Mouse (Mus musculus) MEL (cell line): ENCODE results near the gene Robo1. TPM values are rescaled to one million over a fixed set of nuclear protein-coding genes. Genes with fewer than 3 reads are reported as not detected.

ENCODE experiments used
- DNase-seq: peaks from one replicate; pipeline ENCODE4 v3.0.0; 2011; ENCODE audit warnings: low read depth, low spot score
- H3K27ac ChIP-seq: 2 replicates; pipeline ENCODE4 v1.5.1; 2012; ENCODE audit warnings: low read depth, mild to moderate bottlenecking, control low read depth, low read length, moderate library complexity; ENCODE audit not compliant: control insufficient read depth
- H3K27me3 ChIP-seq, 2 experiments: fragments of 150-350 bp in 1 of 2; sonication (generic) in 1 of 2; 2 replicates each; pipeline ENCODE4 v1.6.1; 2012; ENCODE audit warnings: low read length in 2 of 2, mild to moderate bottlenecking in 2 of 2, improper control_type of control experiment in 1 of 2, moderate library complexity in 1 of 2; ENCODE audit not compliant: insufficient read depth in 2 of 2, control insufficient read depth in 1 of 2
- H3K36me3 ChIP-seq, 2 experiments: 2 replicates each; pipeline ENCODE4 v1.6.1; 2012 to 2014; ENCODE audit warnings: low read length in 2 of 2, improper control_type of control experiment in 1 of 2, inconsistent platforms in 1 of 2, mild to moderate bottlenecking in 1 of 2; ENCODE audit not compliant: insufficient read depth in 2 of 2, control insufficient read depth in 1 of 2
- H3K4me1 ChIP-seq, 2 experiments: fragments of 150-350 bp in 1 of 2; sonication (generic) in 1 of 2; 2 replicates each; pipeline ENCODE4 v1.6.1; 2012; ENCODE audit warnings: low read length in 2 of 2, improper control_type of control experiment in 1 of 2, mild to moderate bottlenecking in 1 of 2; ENCODE audit not compliant: insufficient read depth in 2 of 2, control insufficient read depth in 1 of 2
- H3K4me3 ChIP-seq, 2 experiments: fragments of 150-350 bp in 1 of 2; sonication (generic) in 1 of 2; 2 replicates each; pipeline ENCODE4 v1.5.1; 2012; ENCODE audit warnings: low read depth in 2 of 2, low read length in 2 of 2, mild to moderate bottlenecking in 2 of 2, moderate library complexity in 2 of 2, control low read depth in 1 of 2, improper control_type of control experiment in 1 of 2; ENCODE audit not compliant: control insufficient read depth in 1 of 2, insufficient read depth in 1 of 2
- H3K79me2 ChIP-seq: 2 replicates; pipeline ENCODE4 v1.6.1; 2012; ENCODE audit warnings: mild to moderate bottlenecking, low read length, moderate library complexity; ENCODE audit not compliant: control insufficient read depth, poor library complexity, insufficient read depth
- H3K9ac ChIP-seq: 2 replicates; pipeline ENCODE4 v1.6.1; 2012; ENCODE audit warnings: low read depth, mild to moderate bottlenecking, control low read depth, low read length, moderate library complexity; ENCODE audit not compliant: control insufficient read depth, poor library complexity, severe bottlenecking
- H3K9me3 ChIP-seq: fragments of 150-350 bp; sonication (generic); replicated peaks from 2 replicates; pipeline ENCODE4 v1.6.1; 2012; ENCODE audit warnings: mild to moderate bottlenecking, low read length, improper control_type of control experiment, moderate library complexity; ENCODE audit not compliant: insufficient read depth
- BHLHE40 ChIP-seq: IDR thresholded peaks from 2 replicates; pipeline ENCODE4 v1.6.1; 2012; ENCODE audit warnings: low read depth, mild to moderate bottlenecking, inconsistent platforms, low read length, improper control_type of control experiment, borderline replicate concordance
- CHD1 ChIP-seq: IDR thresholded peaks from 2 replicates; pipeline ENCODE4 v1.6.1; 2012; ENCODE audit warnings: low read depth, mild to moderate bottlenecking, inconsistent platforms, low read length, improper control_type of control experiment
- CTCF ChIP-seq, 3 experiments: IDR thresholded peaks in 2 of 3; conservative IDR thresholded peaks in 1 of 3; 2 replicates each; pipeline ENCODE4 v1.5.1; 2011 to 2012; ENCODE audit warnings: low read length in 3 of 3, low read depth in 2 of 3, mild to moderate bottlenecking in 2 of 3, improper control_type of control experiment in 1 of 3, inconsistent platforms in 1 of 3, mixed read lengths in 1 of 3, moderate library complexity in 1 of 3; ENCODE audit not compliant: control insufficient read depth in 1 of 3, insufficient read depth in 1 of 3, poor library complexity in 1 of 3, severe bottlenecking in 1 of 3
- ETS1 ChIP-seq: IDR thresholded peaks from 2 replicates; pipeline ENCODE4 v1.6.1; 2012; ENCODE audit warnings: low read depth, mild to moderate bottlenecking, inconsistent platforms, low read length, improper control_type of control experiment, moderate library complexity
- GABPA ChIP-seq: IDR thresholded peaks from 2 replicates; pipeline ENCODE4 v1.6.1; 2012; ENCODE audit warnings: low read depth, mild to moderate bottlenecking, inconsistent platforms, low read length, improper control_type of control experiment, moderate library complexity
- GATA1 ChIP-seq: IDR thresholded peaks from 2 replicates; pipeline ENCODE4 v1.6.1; 2011; ENCODE audit warnings: low read depth, low read length, improper control_type of control experiment
- MAZ ChIP-seq: IDR thresholded peaks from 2 replicates; pipeline ENCODE4 v1.6.1; 2012; ENCODE audit warnings: low read depth, mild to moderate bottlenecking, inconsistent platforms, low read length, improper control_type of control experiment
- NELFE ChIP-seq: IDR thresholded peaks from 2 replicates; pipeline ENCODE4 v1.6.1; 2011; ENCODE audit warnings: low read depth, low read length, improper control_type of control experiment
- NRF1 ChIP-seq: IDR thresholded peaks from 2 replicates; pipeline ENCODE4 v1.6.1; 2014; ENCODE audit warnings: low read depth, mild to moderate bottlenecking, inconsistent platforms, low read length, improper control_type of control experiment, moderate library complexity; ENCODE audit not compliant: poor library complexity, insufficient read depth, severe bottlenecking
- POLR2A ChIP-seq, 2 experiments: IDR thresholded peaks; 2 replicates each; pipeline ENCODE4 v1.6.1; 2011 to 2012; ENCODE audit warnings: low read length in 2 of 2, mild to moderate bottlenecking in 2 of 2, control low read depth in 1 of 2, improper control_type of control experiment in 1 of 2, low read depth in 1 of 2, moderate library complexity in 1 of 2; ENCODE audit not compliant: control insufficient read depth in 1 of 2, insufficient read depth in 1 of 2, poor library complexity in 1 of 2
- RAD21 ChIP-seq: IDR thresholded peaks from 2 replicates; pipeline ENCODE4 v1.6.1; 2011; ENCODE audit warnings: mild to moderate bottlenecking, low read depth, low read length, improper control_type of control experiment
- SMC3 ChIP-seq: IDR thresholded peaks from 2 replicates; pipeline ENCODE4 v1.6.1; 2011; ENCODE audit warnings: low read depth, low read length, improper control_type of control experiment
- TBP ChIP-seq: IDR thresholded peaks from 2 replicates; pipeline ENCODE4 v1.8.0; 2011; ENCODE audit warnings: low read depth, low read length, improper control_type of control experiment
- TCF12 ChIP-seq: IDR thresholded peaks from 2 replicates; pipeline ENCODE4 v1.6.1; 2014; ENCODE audit warnings: low read depth, mild to moderate bottlenecking, inconsistent platforms, low read length, improper control_type of control experiment, moderate library complexity
- USF1 ChIP-seq: IDR thresholded peaks from 2 replicates; pipeline ENCODE4 v1.6.1; 2014; ENCODE audit warnings: low read depth, mild to moderate bottlenecking, inconsistent platforms, low read length, improper control_type of control experiment, moderate library complexity
- ZC3H11A ChIP-seq: IDR thresholded peaks from 2 replicates; pipeline ENCODE4 v1.6.1; 2012; ENCODE audit warnings: low read depth, mild to moderate bottlenecking, inconsistent platforms, low read length, improper control_type of control experiment
- ZNF384 ChIP-seq: IDR thresholded peaks from 2 replicates; pipeline ENCODE4 v1.6.1; 2012; ENCODE audit warnings: low read depth, mild to moderate bottlenecking, inconsistent platforms, low read length, improper control_type of control experiment
- polyA plus RNA-seq, 2 experiments: library from polyadenylated mRNA; stranded (reverse) in 1 of 2; unstranded in 1 of 2; fragments of >175 nt in 1 of 2; fragments of >200 nt in 1 of 2; gene quantifications; 2 replicates each; pipeline versions ENCODE4 v1.2.1 to v1.2.4; 2012; ENCODE audit warnings: low replicate concordance in 2 of 2, low read depth in 1 of 2; ENCODE audit not compliant: insufficient read length in 2 of 2, insufficient read depth in 1 of 2, missing spikeins in 1 of 2
- total RNA-seq: library from RNA; depleted of rRNA; stranded (reverse); fragments of 300-350 nt; gene quantifications from 2 replicates; pipeline ENCODE4 v1.2.3, GENCODE M21; 2012

The Robo1 gene
- total and polyA plus RNA-seq, 3 experiments: not detected

DNA sequence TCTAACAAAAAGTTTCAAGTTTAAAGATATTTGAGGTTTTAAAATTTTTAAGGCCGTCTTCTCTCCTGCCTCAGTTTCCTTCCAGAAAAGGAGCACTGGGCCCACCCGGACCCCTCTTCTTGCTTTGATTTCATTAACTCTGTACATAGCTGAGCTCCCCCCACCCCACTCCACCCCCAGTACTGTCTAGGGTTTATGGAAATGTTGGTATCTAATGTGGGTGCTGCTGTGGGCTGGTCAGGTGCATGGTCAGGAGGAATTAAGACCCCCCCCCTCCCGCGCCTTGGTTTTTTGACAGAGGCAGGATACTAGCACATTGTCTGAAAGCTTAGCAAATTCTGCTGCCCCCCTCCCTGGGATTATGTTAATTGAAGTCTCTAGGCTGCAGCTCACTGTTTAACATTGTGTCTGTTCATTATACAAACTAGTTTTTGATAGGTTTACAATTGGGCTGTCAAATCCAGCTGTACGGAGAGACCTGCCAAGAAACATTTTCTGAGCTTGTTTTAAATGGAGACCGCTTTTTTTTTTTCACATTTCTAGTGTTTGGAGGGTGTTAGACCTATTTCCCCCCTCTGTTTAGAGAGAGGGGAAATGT lies 620.5 kb downstream of the Robo1 start:
- no peak for DNase-seq
- Histone ChIP-seq H3K27ac (no peak overlapping the region), H3K9me3 (no peaks in the 10 kb centered on the region), H3K4me1 (no peaks in the 10 kb centered on the region), H3K4me3 (no peak overlapping the region), H3K9ac (no peak overlapping the region), H3K27me3 (no peaks in the 10 kb centered on the region), H3K79me2 (no peaks in the 10 kb centered on the region), H3K36me3 (no peaks in the 10 kb centered on the region)
- no peak for TF ChIP-seq USF1
- TF ChIP-seq ZNF384: no peak
- no peak for TF ChIP-seq RAD21
- TF ChIP-seq GATA1: no peak
- TF ChIP-seq CTCF (IDR thresholded peaks at IDR 0.05 in 2 of 3, conservative IDR thresholded peaks at IDR 0.05 in 1 of 3; ENCODE audit: control insufficient read depth in 1 of 3, insufficient read depth in 1 of 3, low read depth in 2 of 3, low read length in 3 of 3, poor library complexity in 1 of 3, severe bottlenecking in 1 of 3): no peak
- TF ChIP-seq TBP: no peak
- no peak for TF ChIP-seq GABPA
- no peak for TF ChIP-seq NELFE
- no peak for TF ChIP-seq ETS1
- TF ChIP-seq MAZ: no peak
- no peak for TF ChIP-seq ZC3H11A
- no peak for TF ChIP-seq CHD1
- no peak for TF ChIP-seq TCF12
- TF ChIP-seq NRF1: no peak
- TF ChIP-seq BHLHE40: no peak
- TF ChIP-seq POLR2A (IDR thresholded peaks at IDR 0.05; ENCODE audit: control insufficient read depth in 1 of 2, insufficient read depth in 1 of 2, low read depth in 1 of 2, low read length in 2 of 2, poor library complexity in 1 of 2): no peak

DNA sequence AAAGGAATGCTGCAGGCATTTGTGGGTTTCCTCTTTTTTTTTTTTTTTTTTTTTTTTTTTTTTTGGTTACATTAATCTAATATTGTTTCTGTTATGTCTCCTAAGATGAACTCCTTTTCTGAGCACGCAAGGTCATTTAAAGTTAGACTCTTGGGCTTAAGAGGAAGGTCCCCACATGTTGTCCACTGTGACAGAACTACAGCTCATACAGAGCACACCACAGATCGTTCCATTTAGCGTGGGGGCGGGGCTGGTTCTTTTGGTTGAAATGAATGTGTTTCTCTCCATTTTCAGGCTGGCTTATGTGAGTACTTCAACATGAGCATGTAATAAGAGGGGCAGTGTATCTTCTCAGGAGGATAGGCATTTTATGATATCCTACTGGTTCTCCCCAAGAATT lies 622.8 kb downstream of the Robo1 start:
- Histone ChIP-seq H3K9me3 (no peaks in the 10 kb centered on the region), H3K4me1 (no peaks in the 10 kb centered on the region), H3K79me2 (no peaks in the 10 kb centered on the region), H3K27me3 (no peaks in the 10 kb centered on the region), H3K9ac (no peak overlapping the region), H3K4me3 (no peak overlapping the region), H3K36me3 (no peaks in the 10 kb centered on the region), H3K27ac (no peak overlapping the region)
- no peak for DNase-seq
- TF ChIP-seq TCF12: no peak
- TF ChIP-seq SMC3: no peak
- peak; percentile 50; the same call in 1 of the 2 replicates for TF ChIP-seq ZNF384
